Mouse (Mus musculus): ENCODE measurements around the gene Rab5if. TPM values are rescaled to one million over a fixed set of nuclear protein-coding genes. Genes with fewer than 3 reads are reported as not detected.

Rab5if gene
- 99.5 TPM for polyA plus RNA-seq (2017; shearing (Covaris generic))

GRCm38 (mm10) chr2:156862772-156863486 lies at the start of gene Rab5if:
TSS of gene Rab5if (plus strand) at chr2:156863128.

GRCm38 (mm10) chr2:156839319-156840191 lies 23.4 kb upstream of the Rab5if start, which contains the start of gene Tgif2:
TSS of gene Tgif2 (plus strand) at chr2:156840007.

DNA sequence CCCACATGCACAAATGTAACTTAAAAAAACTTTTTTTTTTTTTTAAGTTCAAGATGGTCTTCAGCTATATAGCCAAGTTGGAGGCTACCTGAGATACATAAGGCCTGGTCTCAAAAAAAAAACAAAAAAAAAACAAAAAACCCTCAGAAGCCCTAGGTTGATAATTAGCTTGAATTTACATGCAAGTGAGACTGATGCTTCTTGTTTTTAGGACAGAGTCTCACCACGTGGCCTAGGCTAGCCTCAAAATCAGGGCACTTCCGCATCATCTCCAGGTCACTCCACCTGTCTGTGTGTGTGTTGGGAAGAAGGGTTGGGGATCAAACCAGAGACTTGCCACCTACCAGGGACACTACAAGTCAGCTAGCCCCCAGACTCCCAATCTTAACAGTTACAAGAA lies 5.1 kb upstream of the Rab5if start, which contains the start of gene 4930518I15Rik:
Gene 4930518I15Rik (minus strand): TSS at position 112 of the 400 bp plus-strand sequence.

GRCm38 (mm10) chr2:156887017-156887416 lies 24.1 kb downstream of the Rab5if start, which contains the start of gene Sla2:
TSS of gene Sla2 (minus strand) at chr2:156887192.

Other genes with a start within 250 kb of the Rab5if start
- 82.5 TPM for gene Dlgap4, start 249.4 kb upstream of the Rab5if start, polyA plus RNA-seq (2017; shearing (Covaris generic))
- not detected for gene Myl9, start 87.7 kb upstream of the Rab5if start, polyA plus RNA-seq (2017; shearing (Covaris generic))
- 65.4 TPM for gene Tgif2, start 23.1 kb upstream of the Rab5if start, polyA plus RNA-seq (2017; shearing (Covaris generic))
- 4.5 TPM for gene 4930518I15Rik, start 5.2 kb upstream of the Rab5if start, polyA plus RNA-seq (2017; shearing (Covaris generic))
- gene Sla2, start 24.1 kb downstream of the Rab5if start, polyA plus RNA-seq (2017; shearing (Covaris generic)) = 70.0 TPM
- gene Ndrg3, start 128.9 kb downstream of the Rab5if start, polyA plus RNA-seq (2017; shearing (Covaris generic)) = 269 TPM
- gene Dsn1, start 144.0 kb downstream of the Rab5if start, polyA plus RNA-seq (2017; shearing (Covaris generic)) = 12.7 TPM
- gene Soga1, start 216.1 kb downstream of the Rab5if start, polyA plus RNA-seq (2017; shearing (Covaris generic)) = not detected
- not detected for gene Tldc2, start 223.9 kb downstream of the Rab5if start, polyA plus RNA-seq (2017; shearing (Covaris generic))

All from naive thymus-derived CD4-positive, alpha-beta T cell, adult 5 months (primary cell).